Mouse (Mus musculus) midbrain, embryonic 15.5 days (tissue): ENCODE data around the gene Ccn2. TPM values are rescaled to one million over a fixed set of nuclear protein-coding genes. Genes with fewer than 3 reads are reported as not detected.

Experiments
- polyA plus RNA-seq: library from polyadenylated mRNA; unstranded; fragments of >200 nt; fragmentation: Nextera tagmentation; extraction: Ambion mirVana; gene quantifications from 2 replicates; pipeline ENCODE4 v1.2.1, GENCODE M21; 2015

Gene Ccn2
- polyA plus RNA-seq, 1 experiment from 2014 or later = 3.5 TPM

Other genes with a start within 250 kb of the Ccn2 start
- 2.6 and 3.4 TPM in 2 replicates for gene Enpp1, start 116.7 kb downstream of the Ccn2 start, polyA plus RNA-seq
- gene Enpp3, start 247.4 kb downstream of the Ccn2 start, polyA plus RNA-seq = 3.7 and 4.5 TPM in 2 replicates